Mouse (Mus musculus): ENCODE data around the gene Acp2.
"Not testable (repeated sequence)": the region's sequence is repeated elsewhere in the genome, so short reads cannot be mapped to it uniquely, and the experiment has no call there.

The Acp2 gene

GRCm38 (mm10) chr2:91194624-91195332 lies 7.9 kb upstream of the Acp2 start:
- DNase-seq, result peak; percentile 72

GRCm38 (mm10) chr2:91196577-91197001 lies 6.1 kb upstream of the Acp2 start:
- no peak for DNase-seq

GRCm38 (mm10) chr2:91198888-91199287 lies 3.8 kb upstream of the Acp2 start:
- DNase-seq, result no peak

- DNase-seq, result no peak
Observed at GRCm38 (mm10) chr2:91202972-91203656, 429 bp downstream of the Acp2 start.

- no peak for DNase-seq
Observed at GRCm38 (mm10) chr2:91206254-91206775, 3.6 kb downstream of the Acp2 start.

- no peak for DNase-seq
Observed at GRCm38 (mm10) chr2:91213311-91213710, 10.6 kb downstream of the Acp2 start.

- peak; percentile 70 for DNase-seq
Observed at GRCm38 (mm10) chr2:91217032-91217431, 14.3 kb downstream of the Acp2 start.

- DNase-seq, result no peak
Observed at GRCm38 (mm10) chr2:91220501-91220900, 17.8 kb downstream of the Acp2 start.

GRCm38 (mm10) chr2:91223614-91224013 lies 20.9 kb downstream of the Acp2 start:
- DNase-seq, result no peak

GRCm38 (mm10) chr2:91229735-91230134 lies 27.1 kb downstream of the Acp2 start:
- no peak for DNase-seq

- DNase-seq, result peak; percentile 97
Observed at GRCm38 (mm10) chr2:91236601-91237510, 34.2 kb downstream of the Acp2 start, which contains the start of gene Ddb2. Gene Ddb2 (minus strand): TSS chr2:91236982.

- DNase-seq, result not testable (repeated sequence)
Observed at GRCm38 (mm10) chr2:91237511-91238080, 34.9 kb downstream of the Acp2 start.

- DNase-seq, result no peak
Observed at GRCm38 (mm10) chr2:91242547-91242946, 39.9 kb downstream of the Acp2 start.

- DNase-seq, result no peak
Observed at GRCm38 (mm10) chr2:91243416-91243815, 40.7 kb downstream of the Acp2 start.

GRCm38 (mm10) chr2:91244557-91245228 lies 42.0 kb downstream of the Acp2 start:
- no peak for DNase-seq

GRCm38 (mm10) chr2:91248366-91248765 lies 45.7 kb downstream of the Acp2 start:
- no peak for DNase-seq

- no peak for DNase-seq
Observed at GRCm38 (mm10) chr2:91252001-91252400, 49.3 kb downstream of the Acp2 start.

- DNase-seq, result no peak
Observed at GRCm38 (mm10) chr2:91252512-91252911, 49.8 kb downstream of the Acp2 start.

GRCm38 (mm10) chr2:91254725-91255380 lies 52.2 kb downstream of the Acp2 start:
- no peak for DNase-seq

GRCm38 (mm10) chr2:91255661-91256150 lies 53.0 kb downstream of the Acp2 start, which contains the start of gene Pacsin3:
Gene Pacsin3 (plus strand): TSS chr2:91255954.
- no peak for DNase-seq

All from thymus, postnatal 14 days (tissue).